Mouse (Mus musculus) limb, embryonic 13.5 days (tissue): Measurements from ENCODE around the gene Gm17359. TPM values are rescaled to one million over a fixed set of nuclear protein-coding genes. Genes with fewer than 3 reads are reported as not detected.

Experiments used
- ATAC-seq: fragments of 200-750 bp; cut with Nextera tagmentation; 2 replicates; pipeline ENCODE4 v1.8.0; 2017; ENCODE audit warnings: low read depth, moderate number of reproducible peaks, moderate TSS enrichment; ENCODE audit not compliant: low FRiP score
- H3K27ac ChIP-seq: fragments of 300-500 bp; sonication (generic); 2 replicates; pipeline ENCODE4 v1.5.1; 2015; ENCODE audit warnings: inconsistent platforms, mild to moderate bottlenecking, moderate library complexity
- H3K27me3 ChIP-seq: fragments of 300-500 bp; sonication (generic); 2 replicates; pipeline ENCODE4 v1.6.1; 2015; ENCODE audit warnings: mild to moderate bottlenecking, inconsistent platforms
- H3K36me3 ChIP-seq: fragments of 300-500 bp; sonication (generic); 2 replicates; pipeline ENCODE4 v1.6.1; 2015; ENCODE audit warnings: inconsistent platforms, mild to moderate bottlenecking, moderate library complexity
- H3K4me1 ChIP-seq: fragments of 300-500 bp; sonication (generic); 2 replicates; pipeline ENCODE4 v1.6.1; 2015; ENCODE audit warnings: inconsistent platforms
- H3K4me2 ChIP-seq: fragments of 300-500 bp; sonication (generic); replicated peaks from 2 replicates; pipeline ENCODE4 v1.6.1; 2015; ENCODE audit warnings: inconsistent platforms, mild to moderate bottlenecking, moderate library complexity
- H3K4me3 ChIP-seq: fragments of 300-500 bp; sonication (generic); 2 replicates; pipeline ENCODE4 v1.5.1; 2015; ENCODE audit warnings: moderate library complexity, mild to moderate bottlenecking, inconsistent platforms
- H3K9ac ChIP-seq: fragments of 300-500 bp; sonication (generic); 2 replicates; pipeline ENCODE4 v1.6.1; 2015; ENCODE audit warnings: mild to moderate bottlenecking, inconsistent platforms
- H3K9me3 ChIP-seq: fragments of 300-500 bp; sonication (generic); 2 replicates; pipeline ENCODE4 v1.6.1; 2016; ENCODE audit warnings: inconsistent platforms
- WGBS: fragments of 180-500 bp; shearing (Covaris S2); methylation state at CpG from one replicate; pipeline ENCODE4 v1.1.7; 2015; 5-methylcytosine and 5-hydroxymethylcytosine counted together
- polyA plus RNA-seq: library from polyadenylated mRNA; unstranded; fragments of >200 nt; fragmentation: Nextera tagmentation; extraction: Ambion mirVana; gene quantifications from 2 replicates; pipeline ENCODE4 v1.2.1, GENCODE M21; 2015

Gene Gm17359
- polyA plus RNA-seq, 1 experiment from 2014 or later = 0.08 TPM

DNA sequence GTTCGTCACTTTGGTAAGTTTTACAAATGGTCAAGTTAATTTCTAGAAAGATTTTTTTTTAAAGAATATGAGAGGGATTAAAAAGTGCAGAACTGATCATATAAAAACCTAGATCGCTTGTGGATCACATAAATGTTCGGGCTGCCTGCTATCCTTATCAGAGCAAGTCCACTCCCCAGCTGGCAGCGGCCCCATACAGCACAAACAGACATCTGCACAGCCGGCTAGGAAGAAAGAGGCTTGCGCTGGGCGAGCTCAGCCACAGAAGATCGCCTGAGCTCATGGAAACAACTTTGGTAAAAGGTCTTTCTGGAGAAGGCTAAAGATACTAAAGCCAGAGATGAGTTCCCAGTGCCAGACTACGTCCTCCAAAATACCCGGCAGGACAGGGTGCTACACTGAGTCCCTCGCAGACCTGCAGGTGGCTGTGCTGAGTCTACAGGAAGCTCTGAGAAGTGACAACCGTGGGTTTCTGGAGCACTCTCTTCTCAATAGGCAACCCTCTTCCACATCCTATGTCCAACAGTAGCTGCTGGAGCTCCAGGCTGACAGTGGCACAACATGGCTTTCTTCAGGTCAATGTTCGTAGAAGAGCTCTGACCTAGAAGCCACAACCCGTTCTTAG lies 122.3 kb downstream of the Gm17359 start:
- Histone ChIP-seq H3K4me1 (peaks cover 6% of the 10 kb centered on the region; the same call in 1 of the 2 replicates), H3K4me3 (no peak overlapping the region), H3K9ac (no peak overlapping the region), H3K27me3 (no peaks in the 10 kb centered on the region), H3K36me3 (peaks cover 40% of the 10 kb centered on the region), H3K9me3 (no peaks in the 10 kb centered on the region), H3K27ac (no peak overlapping the region), H3K4me2 (no peak overlapping the region)
- ATAC-seq = no peak
- WGBS = 92% methylated on average over 14 of the region's 14 CpGs

DNA sequence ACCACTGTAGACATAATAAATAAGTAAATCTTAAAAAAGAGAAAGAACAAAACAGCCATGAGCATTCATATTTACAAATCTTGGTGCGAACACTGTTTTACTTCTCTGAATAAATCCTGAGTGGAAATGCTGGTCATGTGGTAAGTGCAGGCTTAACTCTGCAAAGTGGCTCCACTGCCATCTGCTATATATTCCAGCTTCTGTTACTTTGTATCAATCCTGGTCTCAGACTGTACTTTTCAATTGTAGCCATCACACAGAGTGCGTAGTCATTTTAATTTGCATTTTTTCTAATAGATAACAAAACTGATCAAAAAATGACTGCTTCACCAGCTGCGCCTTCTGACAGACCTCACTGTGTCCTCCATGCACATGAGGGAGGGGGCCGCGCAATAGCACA lies 133.0 kb downstream of the Gm17359 start:
- H3K4me2 ChIP-seq = no peak overlapping the region
- H3K4me1 ChIP-seq = no peaks in the 10 kb centered on the region
- no peak overlapping the region for H3K9ac ChIP-seq
- H3K4me3 ChIP-seq = no peak overlapping the region
- H3K36me3 ChIP-seq = peaks cover 40% of the 10 kb centered on the region
- no peak for ATAC-seq
- no peak overlapping the region for H3K27ac ChIP-seq
- 98% methylated on average over 5 of the region's 5 CpGs for WGBS
- H3K9me3 ChIP-seq = no peaks in the 10 kb centered on the region
- no peaks in the 10 kb centered on the region for H3K27me3 ChIP-seq

DNA sequence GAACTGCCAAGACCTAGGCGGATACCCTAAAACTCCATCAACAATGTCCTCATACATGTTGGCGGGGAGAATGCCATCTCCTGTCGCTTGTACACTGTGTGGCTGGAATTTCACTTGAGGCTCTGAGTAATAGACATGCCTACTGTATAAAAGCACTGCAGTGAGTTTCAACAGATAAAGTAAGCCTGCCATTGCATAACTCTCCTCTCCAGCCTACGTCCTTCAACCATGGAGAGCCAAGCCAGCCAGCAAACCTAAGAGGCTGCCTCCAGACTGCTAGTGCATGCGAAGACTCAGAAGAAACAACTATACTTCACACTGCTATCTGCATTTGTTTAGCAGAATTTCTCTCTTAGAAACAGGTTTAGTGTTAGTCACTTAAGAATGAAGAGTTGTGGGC lies 135.9 kb downstream of the Gm17359 start:
- H3K27ac ChIP-seq = no peak overlapping the region
- no peak for ATAC-seq
- no peak overlapping the region for H3K4me3 ChIP-seq
- no peaks in the 10 kb centered on the region for H3K9me3 ChIP-seq
- no peak overlapping the region for H3K4me2 ChIP-seq
- no peak overlapping the region for H3K9ac ChIP-seq
- H3K36me3 ChIP-seq = peaks cover 37% of the 10 kb centered on the region
- H3K4me1 ChIP-seq = no peaks in the 10 kb centered on the region
- 96% methylated on average over 5 of the region's 5 CpGs for WGBS
- H3K27me3 ChIP-seq = no peaks in the 10 kb centered on the region

GRCm38 (mm10) chr3:79474911-79475310 lies 138.4 kb downstream of the Gm17359 start:
- Histone ChIP-seq H3K4me2 (no peak overlapping the region), H3K27me3 (no peaks in the 10 kb centered on the region), H3K27ac (no peak overlapping the region), H3K4me1 (no peaks in the 10 kb centered on the region), H3K9me3 (no peaks in the 10 kb centered on the region), H3K36me3 (peaks cover 36% of the 10 kb centered on the region), H3K9ac (no peak overlapping the region), H3K4me3 (no peak overlapping the region)
- ATAC-seq = no peak
- 78% methylated on average over 4 of the region's 4 CpGs for WGBS

DNA sequence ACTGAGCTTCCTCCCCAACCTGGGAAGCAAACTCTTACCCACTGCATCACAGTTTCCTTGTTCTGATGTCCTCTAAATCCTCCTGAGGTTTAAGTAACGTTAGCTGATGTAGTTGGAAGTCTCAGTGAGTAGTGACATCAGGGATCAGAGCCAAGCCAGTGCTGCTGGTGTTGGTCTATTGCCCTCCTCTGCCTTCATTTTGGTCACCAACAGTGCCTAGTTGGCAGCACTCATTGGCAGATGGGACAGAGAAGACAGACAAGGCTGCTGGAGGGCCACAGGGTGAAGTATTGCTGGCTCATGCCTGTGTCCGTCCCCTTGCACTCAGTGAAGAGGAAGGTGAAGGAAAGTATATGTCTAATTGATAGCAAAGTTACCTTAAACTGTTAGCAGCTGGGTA lies 139.5 kb downstream of the Gm17359 start:
- peaks cover 45% of the 10 kb centered on the region for H3K36me3 ChIP-seq
- H3K9me3 ChIP-seq = no peaks in the 10 kb centered on the region
- no peak for ATAC-seq
- no peaks in the 10 kb centered on the region for H3K27me3 ChIP-seq
- no peak overlapping the region for H3K9ac ChIP-seq
- H3K27ac ChIP-seq = no peak overlapping the region
- H3K4me2 ChIP-seq = no peak overlapping the region
- no peaks in the 10 kb centered on the region for H3K4me1 ChIP-seq
- 85% methylated on average over 2 of the region's 2 CpGs for WGBS
- no peak overlapping the region for H3K4me3 ChIP-seq

GRCm38 (mm10) chr3:79478400-79478799 lies 141.9 kb downstream of the Gm17359 start:
- Histone ChIP-seq H3K4me1 (no peaks in the 10 kb centered on the region), H3K9me3 (peaks cover 4% of the 10 kb centered on the region; the same call in 1 of the 2 replicates), H3K9ac (no peak overlapping the region), H3K36me3 (peaks cover 53% of the 10 kb centered on the region), H3K27me3 (no peaks in the 10 kb centered on the region), H3K27ac (no peak overlapping the region), H3K4me2 (no peak overlapping the region), H3K4me3 (no peak overlapping the region)
- WGBS = 78% methylated on average over 8 of the region's 8 CpGs
- no peak for ATAC-seq

- 69% methylated on average over 4 of the region's 4 CpGs for WGBS
- Histone ChIP-seq H3K9ac (no peak overlapping the region; the same call in 1 of the 2 replicates), H3K4me1 (no peaks in the 10 kb centered on the region), H3K36me3 (peaks cover 57% of the 10 kb centered on the region), H3K4me2 (no peak overlapping the region), H3K4me3 (no peak overlapping the region), H3K27me3 (no peaks in the 10 kb centered on the region), H3K27ac (no peak overlapping the region), H3K9me3 (peaks cover 8% of the 10 kb centered on the region; the same call in 1 of the 2 replicates)
- no peak for ATAC-seq
Measured at GRCm38 (mm10) chr3:79478880-79479279, 142.4 kb downstream of the Gm17359 start.

DNA sequence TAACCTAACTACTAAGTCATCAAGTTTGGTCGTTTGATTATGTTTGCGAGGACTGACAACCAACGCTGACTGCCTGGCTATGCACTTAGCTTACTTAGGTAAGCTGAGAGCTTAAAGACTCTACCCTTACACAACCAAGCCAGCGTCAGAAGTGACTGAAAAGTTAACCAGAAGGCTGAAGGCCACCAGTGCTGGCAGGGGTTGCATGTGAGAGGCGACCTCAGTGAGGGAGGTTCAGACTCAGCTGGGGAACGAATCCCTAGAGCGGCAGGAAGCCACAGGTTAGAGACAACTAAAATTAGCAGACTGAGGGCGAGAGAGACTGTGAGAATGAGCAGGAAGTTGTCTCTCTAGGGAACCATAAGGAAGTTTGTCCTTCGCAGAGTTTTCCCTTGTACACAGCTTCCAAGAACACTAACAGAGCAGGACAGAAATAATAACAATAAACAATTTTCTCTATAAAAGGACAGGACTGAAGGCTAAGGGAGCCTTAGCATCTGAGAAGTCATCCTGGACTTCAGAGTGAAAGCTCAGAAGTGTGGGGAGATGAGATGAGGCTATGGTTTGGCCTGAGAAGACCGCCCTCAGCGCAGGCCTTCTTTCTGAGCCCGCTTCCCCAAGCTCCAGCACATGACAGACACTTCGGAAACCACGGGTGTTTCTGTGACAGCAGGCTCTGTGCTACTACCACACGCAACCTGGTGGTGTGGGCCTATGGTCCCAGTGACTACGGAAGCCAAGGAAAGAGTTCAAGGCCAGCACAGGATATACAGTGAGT lies 148.0 kb downstream of the Gm17359 start:
- Histone ChIP-seq H3K4me3 (no peak overlapping the region), H3K27ac (no peak overlapping the region; the same call in 1 of the 2 replicates), H3K9ac (no peak overlapping the region), H3K4me1 (no peaks in the 10 kb centered on the region), H3K4me2 (no peak overlapping the region), H3K9me3 (peaks cover 8% of the 10 kb centered on the region; the same call in 1 of the 2 replicates), H3K27me3 (no peaks in the 10 kb centered on the region), H3K36me3 (peaks cover 73% of the 10 kb centered on the region)
- 76% methylated on average over 16 of the region's 16 CpGs for WGBS
- ATAC-seq = no peak

DNA sequence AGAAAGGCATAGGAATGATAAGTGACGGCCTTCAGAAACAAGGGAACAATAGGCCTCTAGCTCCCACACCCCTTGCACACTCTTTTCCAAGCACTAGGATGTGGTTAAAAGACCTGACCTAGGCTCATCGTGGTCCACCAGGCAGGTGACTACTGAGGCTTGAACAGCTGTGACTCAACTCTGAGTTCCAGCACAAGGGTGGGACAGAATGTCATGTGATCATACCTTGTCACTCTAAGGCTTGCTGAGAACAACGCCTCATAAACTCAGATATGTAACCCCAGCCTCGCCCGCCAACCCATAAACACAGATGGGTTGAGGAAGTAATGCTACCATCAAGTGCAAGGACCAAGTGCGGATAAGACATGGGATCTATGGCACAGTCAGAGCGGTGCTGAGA lies 151.6 kb downstream of the Gm17359 start:
- 92% methylated on average over 7 of the region's 7 CpGs for WGBS
- Histone ChIP-seq H3K27ac (no peak overlapping the region), H3K4me2 (no peak overlapping the region), H3K4me3 (no peak overlapping the region), H3K4me1 (no peaks in the 10 kb centered on the region), H3K27me3 (no peaks in the 10 kb centered on the region), H3K9me3 (peaks cover 8% of the 10 kb centered on the region; the same call in 1 of the 2 replicates), H3K36me3 (peaks cover 72% of the 10 kb centered on the region), H3K9ac (no peak overlapping the region)
- no peak for ATAC-seq

DNA sequence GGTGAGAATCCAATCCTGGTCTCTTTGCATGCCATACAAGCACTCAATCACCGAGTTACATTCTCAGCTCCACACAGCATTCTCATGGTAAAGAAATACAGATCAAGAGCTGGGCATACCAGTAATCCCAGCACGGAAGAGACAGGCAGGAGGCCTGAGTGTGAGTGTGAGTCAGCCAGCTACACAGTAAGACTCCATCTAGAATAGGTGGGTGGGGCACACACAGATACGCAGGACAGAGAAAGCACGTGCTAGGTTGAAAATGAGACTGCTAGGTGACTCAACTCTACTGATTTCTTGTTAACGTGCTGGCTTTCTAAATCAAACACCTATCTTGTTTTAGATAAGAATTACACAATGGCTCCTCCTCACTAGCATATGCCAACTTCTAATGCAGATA lies 153.6 kb downstream of the Gm17359 start:
- Histone ChIP-seq H3K9me3 (no peaks in the 10 kb centered on the region), H3K27ac (no peak overlapping the region), H3K9ac (no peak overlapping the region), H3K36me3 (peaks cover 62% of the 10 kb centered on the region), H3K27me3 (no peaks in the 10 kb centered on the region), H3K4me2 (no peak overlapping the region), H3K4me1 (no peaks in the 10 kb centered on the region), H3K4me3 (no peak overlapping the region)
- WGBS = 90% methylated on average over 5 of the region's 5 CpGs
- no peak for ATAC-seq

DNA sequence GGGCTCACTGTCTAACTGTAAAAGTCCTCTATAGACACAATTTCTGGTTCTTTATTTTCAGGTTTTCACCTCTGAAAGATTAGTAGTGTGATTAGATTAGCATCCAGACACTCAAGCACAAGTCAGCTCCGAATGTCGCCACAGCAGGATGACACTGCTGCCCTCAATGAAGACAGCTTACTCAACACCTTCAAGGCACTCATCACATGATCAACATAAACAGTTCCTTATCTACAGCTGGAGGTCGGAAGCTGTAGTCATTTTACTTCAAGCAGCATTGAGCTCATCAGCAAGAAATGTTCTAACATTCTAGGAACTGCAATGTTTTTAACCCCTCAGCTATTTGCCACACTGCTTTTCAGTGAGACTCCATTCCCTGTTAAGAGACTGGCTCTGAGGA lies 155.2 kb downstream of the Gm17359 start:
- Histone ChIP-seq H3K4me2 (no peak overlapping the region), H3K4me1 (no peaks in the 10 kb centered on the region), H3K27ac (no peak overlapping the region), H3K36me3 (peaks cover 55% of the 10 kb centered on the region), H3K9me3 (no peaks in the 10 kb centered on the region), H3K27me3 (no peaks in the 10 kb centered on the region), H3K4me3 (no peak overlapping the region), H3K9ac (no peak overlapping the region)
- 79% methylated on average over 3 of the region's 3 CpGs for WGBS
- no peak for ATAC-seq

DNA sequence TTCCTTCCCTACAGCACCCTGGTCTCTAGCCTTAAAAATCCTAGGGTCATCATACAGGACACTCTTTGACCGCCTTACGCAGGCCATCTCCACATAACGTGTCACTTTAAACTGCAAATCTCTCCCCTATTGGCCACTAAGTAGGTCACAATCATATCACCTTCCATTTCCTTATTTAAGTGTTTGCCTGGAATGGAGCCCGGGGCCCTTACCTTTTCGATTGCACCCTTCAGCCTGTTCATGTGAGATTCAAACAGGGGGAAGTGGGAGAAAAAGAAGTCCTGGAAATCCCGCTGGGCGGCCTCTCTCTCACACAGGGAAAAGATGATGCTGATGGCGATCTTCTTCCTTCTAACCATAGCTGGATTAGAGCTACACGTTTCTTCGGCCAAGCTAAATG lies 156.6 kb downstream of the Gm17359 start:
- no peak for ATAC-seq
- Histone ChIP-seq H3K36me3 (peaks cover 43% of the 10 kb centered on the region), H3K4me3 (no peak overlapping the region), H3K27me3 (no peaks in the 10 kb centered on the region), H3K4me2 (no peak overlapping the region), H3K27ac (no peak overlapping the region), H3K4me1 (no peaks in the 10 kb centered on the region), H3K9me3 (no peaks in the 10 kb centered on the region), H3K9ac (no peak overlapping the region)
- whole genome bisulfite sequencing = 94% methylated on average over 10 of the region's 10 CpGs
